Mouse (Mus musculus) skeletal muscle tissue, adult 2 months (tissue): ENCODE results near the gene Dscam.

Source experiments
- DNase-seq: peaks from one replicate; pipeline ENCODE4 v3.0.0-alpha.2; 2012; ENCODE audit warnings: low read depth, low spot score

Gene Dscam

DNA sequence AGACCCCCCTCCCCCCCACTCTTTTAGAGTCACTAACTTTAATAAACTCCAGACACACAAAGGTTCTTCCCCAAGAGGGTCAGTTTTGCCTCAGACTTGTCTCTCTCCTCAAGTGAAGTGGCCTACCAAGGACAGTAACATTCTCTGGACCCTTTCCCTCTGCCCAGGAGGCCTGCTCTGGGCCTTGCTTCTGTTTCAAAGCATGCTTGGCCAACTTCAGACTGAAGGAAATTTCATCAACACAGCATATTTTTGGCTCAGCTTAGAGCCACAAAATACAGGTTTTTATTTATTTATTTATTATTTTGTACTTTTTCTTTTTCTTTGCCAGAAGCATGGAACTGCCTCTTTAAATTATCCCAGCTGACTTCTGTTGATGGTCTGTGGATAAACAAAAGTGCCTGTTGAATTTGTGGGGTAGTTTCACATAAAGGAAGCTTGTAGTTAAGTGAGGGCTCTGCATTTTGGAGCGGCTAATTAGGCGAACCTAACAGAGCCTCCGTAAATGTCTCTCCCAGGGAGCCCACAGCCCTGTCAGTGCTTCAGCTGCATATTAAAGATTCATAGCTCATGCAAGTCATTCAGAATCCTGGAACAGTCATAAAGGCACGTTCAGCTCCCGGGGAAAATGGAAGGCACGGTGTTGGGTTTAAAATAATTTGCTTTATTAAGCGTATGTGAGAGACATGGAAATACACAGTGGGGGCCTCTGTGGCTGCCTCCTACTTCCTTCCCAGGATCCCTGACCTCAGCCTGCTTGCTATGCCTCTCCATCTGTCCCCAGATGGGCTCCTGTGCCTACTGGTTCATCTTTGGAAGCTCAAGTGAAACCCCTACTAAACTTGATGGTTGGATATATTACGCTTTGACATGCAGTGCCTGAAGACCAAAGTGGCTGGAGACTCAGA, 606.9 kb downstream of the Dscam start:
- no peak for DNase-seq

DNA sequence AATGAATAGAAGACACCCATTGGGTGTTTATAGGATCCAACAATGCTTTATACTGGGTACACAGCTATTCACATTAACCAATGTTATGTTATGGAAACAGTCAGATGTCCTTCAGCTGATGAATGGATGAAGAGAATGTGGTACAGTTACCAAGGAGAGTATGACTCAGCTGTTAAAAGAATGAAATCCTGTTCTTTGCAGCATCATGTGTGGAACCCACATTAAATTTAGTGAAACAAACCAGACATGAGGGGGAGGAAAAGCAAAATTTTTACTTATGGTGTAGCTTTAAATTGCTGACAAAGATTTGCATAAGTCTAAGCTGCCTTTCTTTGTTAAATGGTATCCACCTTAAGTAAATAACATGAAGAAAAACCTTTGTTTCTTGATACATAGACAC, 610.8 kb downstream of the Dscam start:
- DNase-seq: no peak

DNA sequence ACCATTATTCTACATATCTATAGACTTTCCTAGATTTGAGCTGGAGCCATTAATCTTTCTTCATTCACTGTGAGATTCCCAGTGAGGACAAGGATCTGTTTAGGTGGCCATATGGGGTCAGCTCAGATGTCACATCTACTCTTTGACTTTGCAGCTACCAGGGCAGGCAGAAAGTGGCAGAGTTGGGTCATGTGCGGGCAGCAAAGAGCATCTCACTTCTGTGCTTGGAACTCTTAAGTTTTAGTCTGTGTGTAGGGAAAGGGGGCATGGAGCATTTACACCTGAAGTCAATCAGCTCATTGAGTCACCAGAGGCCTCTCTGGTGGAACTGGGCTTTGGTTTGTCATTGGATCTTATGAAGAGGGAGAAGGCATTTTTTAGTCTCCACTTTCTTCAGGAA, 612.2 kb downstream of the Dscam start:
- no peak for DNase-seq

DNA sequence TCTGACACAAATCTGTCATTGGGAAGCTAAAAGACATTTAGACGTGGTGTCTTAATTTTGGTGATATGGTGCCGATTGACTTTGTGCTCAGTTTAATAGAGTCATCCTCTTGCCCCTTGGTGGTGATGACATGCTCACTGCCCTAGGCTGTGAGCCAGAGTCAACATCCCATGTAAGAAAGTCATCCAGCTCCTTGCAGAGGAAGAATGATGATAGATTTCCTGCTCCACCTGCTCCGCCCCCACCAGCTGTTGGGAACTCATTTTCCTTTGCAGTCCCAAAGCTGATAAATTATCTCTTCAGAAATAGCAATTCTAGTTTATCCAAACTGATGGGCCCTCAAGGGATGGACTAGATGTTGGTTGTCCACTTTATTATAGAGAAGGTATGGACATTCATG, 613.9 kb downstream of the Dscam start:
- DNase-seq: no peak

DNA sequence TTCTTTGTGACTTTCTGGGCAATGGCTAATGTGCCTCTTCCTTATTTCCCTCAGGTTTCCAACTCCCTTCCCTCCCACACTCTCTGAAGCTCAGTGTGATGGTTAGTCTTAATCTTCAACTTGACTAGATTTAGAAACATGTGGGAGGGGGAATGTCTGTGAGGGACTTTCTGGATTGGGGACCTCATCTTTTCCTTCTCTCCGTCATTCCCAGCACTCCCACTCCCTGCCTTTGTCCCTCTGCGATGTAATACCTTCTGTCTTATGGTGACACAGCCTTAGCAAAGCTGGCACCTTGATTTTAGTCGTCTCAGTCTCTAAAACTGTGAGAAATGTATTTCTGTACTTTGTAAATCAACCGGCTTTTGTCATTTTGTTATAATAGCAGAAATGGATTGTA, 615.1 kb downstream of the Dscam start:
- no peak for DNase-seq

DNA sequence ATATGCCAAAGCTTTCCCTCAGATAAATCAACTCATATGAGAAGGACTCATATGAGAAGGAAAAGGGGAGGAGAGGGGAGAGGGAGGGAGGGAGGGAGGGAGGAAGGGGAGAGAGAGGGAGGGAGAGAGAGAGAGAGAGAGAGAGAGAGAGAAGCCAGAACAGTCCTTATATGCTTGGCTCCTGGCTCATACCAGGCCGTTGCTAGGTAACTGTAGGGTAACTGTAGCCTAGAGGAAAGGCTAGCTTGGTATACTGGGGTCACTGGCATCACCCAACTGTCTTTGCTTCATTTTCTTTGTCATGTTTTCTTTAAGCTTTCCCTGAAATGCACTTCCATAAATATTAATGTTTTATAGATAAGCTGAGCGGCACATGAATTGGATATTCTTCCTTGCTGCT, 617.9 kb downstream of the Dscam start:
- DNase-seq: no peak

DNA sequence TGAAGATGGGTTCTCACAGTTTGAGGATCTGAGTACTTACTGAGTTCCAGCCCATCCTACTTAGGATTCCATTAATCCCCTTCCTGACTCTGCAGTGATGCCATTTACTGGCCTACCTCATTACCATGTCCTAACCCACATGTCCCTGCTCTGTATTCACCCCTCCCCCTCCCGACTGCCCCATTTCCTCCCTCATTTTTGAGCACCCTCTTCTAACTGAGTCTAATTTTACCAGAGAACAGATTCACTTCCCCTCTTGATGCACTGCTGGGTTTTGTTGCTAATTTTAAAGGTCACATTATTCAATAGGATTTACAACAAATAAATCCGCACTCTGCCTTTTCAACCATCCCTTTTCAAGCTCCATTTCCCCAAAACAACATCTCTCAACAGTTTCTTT, 629.5 kb downstream of the Dscam start:
- peak; percentile 9 for DNase-seq
